ENCODE assay signal across 8 mouse cellular contexts in the genomic region with DNA sequence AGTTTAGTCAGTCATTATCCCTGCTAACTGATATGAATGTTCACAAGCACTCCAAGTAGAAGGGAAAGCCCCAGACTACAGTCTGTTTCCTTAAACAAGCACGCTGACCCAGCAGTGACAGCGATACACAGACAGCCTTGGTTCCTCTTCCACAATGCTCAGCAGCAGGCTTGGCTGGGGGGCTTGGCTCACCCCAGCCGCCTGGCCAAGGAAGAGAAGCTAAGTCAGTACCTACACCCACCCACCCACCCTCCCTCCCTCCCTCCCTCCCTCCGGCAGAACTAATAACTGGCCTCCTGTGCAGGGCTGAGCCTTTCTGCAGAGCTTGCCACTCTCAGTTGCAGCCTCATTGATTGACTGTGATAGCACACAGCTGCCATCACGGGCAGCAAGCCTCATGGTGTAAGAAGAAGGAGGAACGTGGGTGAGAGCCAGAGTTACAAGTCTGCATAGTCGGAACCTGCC. TPM values are rescaled to one million over a fixed set of nuclear protein-coding genes. Genes with fewer than 3 reads are reported as not detected.
DNase-seq lines count a peak whose midpoint lies in the region; ATAC-seq and TF ChIP-seq lines count a peak whose summit lies in the region.

No protein-coding gene starts in this region.

- TF ChIP-seq EP300 in lung, postnatal 0 days (IDR thresholded peaks at IDR 0.05): no peak

- DNase-seq in intestine, embryonic 14.5 days (ENCODE audit: low spot score): no peak
- DNase-seq in forebrain, postnatal 0 days: peak; percentile 63
- peak; percentile 84 for DNase-seq in lung, postnatal 0 days (ENCODE audit: low spot score)
- DNase-seq in embryo, embryonic 9.5 days (ENCODE audit: extremely low spot score): no peak
- no peak for DNase-seq in urinary bladder, postnatal 25 days (ENCODE audit: low spot score)

- 33% methylated on average over 7 of the region's 7 CpGs for WGBS in intestine, embryonic 14.5 days
- 36% methylated on average over 7 of the region's 7 CpGs for WGBS in intestine, postnatal 0 days
- 14% methylated on average over 7 of the region's 7 CpGs for WGBS in forebrain, postnatal 0 days
- 15% methylated on average over 6 of the region's 7 CpGs for WGBS in lung, postnatal 0 days
- 17% methylated on average over 7 of the region's 7 CpGs for WGBS in stomach, embryonic 16.5 days

- H3K27me3 ChIP-seq in intestine, embryonic 14.5 days (replicated peaks; ENCODE audit: control insufficient read depth, insufficient read depth, low read length): no peaks in the 10 kb centered on the region
- no peaks in the 10 kb centered on the region for H3K27me3 ChIP-seq in intestine, postnatal 0 days (replicated peaks; ENCODE audit: control insufficient read depth, insufficient read depth, low read length)
- no peaks in the 10 kb centered on the region for H3K27me3 ChIP-seq in forebrain, postnatal 0 days (ENCODE audit: insufficient read depth, low read length)
- no peaks in the 10 kb centered on the region for H3K27me3 ChIP-seq in lung, postnatal 0 days (replicated peaks; ENCODE audit: insufficient read depth, low read length)
- no peaks in the 10 kb centered on the region for H3K27me3 ChIP-seq in stomach, embryonic 16.5 days (ENCODE audit: control insufficient read depth, insufficient read depth, low read length)

- no peak for TF ChIP-seq CTCF in intestine, postnatal 0 days (IDR thresholded peaks at IDR 0.05; ENCODE audit: low read depth)
- no peak for TF ChIP-seq CTCF in forebrain, postnatal 0 days (IDR thresholded peaks at IDR 0.05; ENCODE audit: low read depth)
- no peak for TF ChIP-seq CTCF in lung, postnatal 0 days (IDR thresholded peaks at IDR 0.05)

- no peaks in the 10 kb centered on the region; the same call in 1 of the 2 replicates for H3K36me3 ChIP-seq in intestine, embryonic 14.5 days (ENCODE audit: control insufficient read depth, insufficient read depth, low read length)
- H3K36me3 ChIP-seq in intestine, postnatal 0 days (ENCODE audit: control insufficient read depth, insufficient read depth): no peaks in the 10 kb centered on the region
- peaks cover 4% of the 10 kb centered on the region; the same call in 1 of the 2 replicates for H3K36me3 ChIP-seq in forebrain, postnatal 0 days (ENCODE audit: insufficient read depth)
- no peaks in the 10 kb centered on the region for H3K36me3 ChIP-seq in lung, postnatal 0 days (ENCODE audit: insufficient read depth, low read length)
- H3K36me3 ChIP-seq in stomach, embryonic 16.5 days (ENCODE audit: control insufficient read depth, insufficient read depth, low read length): no peaks in the 10 kb centered on the region

- peaks cover 16% of the 10 kb centered on the region for H3K4me1 ChIP-seq in intestine, embryonic 14.5 days (replicated peaks; ENCODE audit: control insufficient read depth, insufficient read depth, low read length)
- H3K4me1 ChIP-seq in intestine, postnatal 0 days (replicated peaks; ENCODE audit: control insufficient read depth, insufficient read depth, low read length): no peaks in the 10 kb centered on the region
- peaks cover 24% of the 10 kb centered on the region for H3K4me1 ChIP-seq in forebrain, postnatal 0 days (ENCODE audit: insufficient read depth)
- H3K4me1 ChIP-seq in lung, postnatal 0 days (ENCODE audit: insufficient read depth, low read depth, low read length): peaks cover 2% of the 10 kb centered on the region; the same call in 1 of the 2 replicates
- H3K4me1 ChIP-seq in stomach, embryonic 16.5 days (ENCODE audit: control insufficient read depth, insufficient read depth, low read length): peaks cover 14% of the 10 kb centered on the region

- no peak overlapping the region for H3K9ac ChIP-seq in intestine, embryonic 14.5 days (ENCODE audit: low read length)
- no peak overlapping the region for H3K9ac ChIP-seq in intestine, postnatal 0 days (ENCODE audit: low read depth, low read length)
- H3K9ac ChIP-seq in forebrain, postnatal 0 days: no peak overlapping the region
- no peak overlapping the region for H3K9ac ChIP-seq in lung, postnatal 0 days (replicated peaks; ENCODE audit: low read depth)
- 0 out of 2 replicates have a peak overlapping the region, but pooled peaks have one; percentile 36 for H3K9ac ChIP-seq in stomach, embryonic 16.5 days (ENCODE audit: low read length)

- ATAC-seq in intestine, embryonic 14.5 days (replicated peaks; ENCODE audit: low FRiP score, low TSS enrichment, low read depth): peak; percentile 47; the same call in 1 of the 2 replicates
- ATAC-seq in intestine, postnatal 0 days: no peak
- peak; percentile 67 for ATAC-seq in CD4-positive, CD25-positive, alpha-beta regulatory T cell, adult 4 months
- peak; percentile 73 for ATAC-seq in forebrain, postnatal 0 days
- peak; percentile 85 for ATAC-seq in lung, postnatal 0 days
- ATAC-seq in stomach, embryonic 16.5 days (ENCODE audit: insufficient read depth, low FRiP score): peak; percentile 57; the same call in 1 of the 2 replicates

- H3K4me2 ChIP-seq in intestine, embryonic 14.5 days (ENCODE audit: low read length): no peak overlapping the region
- no peak overlapping the region for H3K4me2 ChIP-seq in intestine, postnatal 0 days (replicated peaks; ENCODE audit: low read depth)
- no peak overlapping the region for H3K4me2 ChIP-seq in forebrain, postnatal 0 days (ENCODE audit: low read depth)
- H3K4me2 ChIP-seq in lung, postnatal 0 days (replicated peaks; ENCODE audit: low read depth, low read length): no peak overlapping the region
- no peak overlapping the region for H3K4me2 ChIP-seq in stomach, embryonic 16.5 days (ENCODE audit: low read depth, low read length)

- H3K4me3 ChIP-seq in intestine, embryonic 14.5 days (ENCODE audit: low read depth, low read length): no peak overlapping the region
- no peak overlapping the region for H3K4me3 ChIP-seq in intestine, postnatal 0 days (ENCODE audit: low read depth, low read length)
- H3K4me3 ChIP-seq in forebrain, postnatal 0 days (ENCODE audit: low read depth, low read length): no peak overlapping the region
- no peak overlapping the region for H3K4me3 ChIP-seq in lung, postnatal 0 days (ENCODE audit: low read depth, low read length)
- H3K4me3 ChIP-seq in stomach, embryonic 16.5 days (replicated peaks; ENCODE audit: low read length): no peak overlapping the region

- H3K27ac ChIP-seq in intestine, embryonic 14.5 days (ENCODE audit: low read depth): no peak overlapping the region
- no peak overlapping the region for H3K27ac ChIP-seq in intestine, postnatal 0 days (ENCODE audit: low read depth, low read length)
- 0 out of 2 replicates have a peak overlapping the region, but pooled peaks have one; percentile 24 for H3K27ac ChIP-seq in forebrain, postnatal 0 days (ENCODE audit: low read depth, low read length)
- no peak overlapping the region for H3K27ac ChIP-seq in lung, postnatal 0 days (ENCODE audit: low read length)
- peak overlapping the region; percentile 25; the same call in 1 of the 2 replicates for H3K27ac ChIP-seq in stomach, embryonic 16.5 days (ENCODE audit: low read length)

- H3K9me3 ChIP-seq in intestine, embryonic 14.5 days (ENCODE audit: control insufficient read depth, low read length): no peaks in the 10 kb centered on the region
- H3K9me3 ChIP-seq in intestine, postnatal 0 days (ENCODE audit: control insufficient read depth): no peaks in the 10 kb centered on the region
- H3K9me3 ChIP-seq in forebrain, postnatal 0 days (ENCODE audit: low read length): no peaks in the 10 kb centered on the region
- H3K9me3 ChIP-seq in lung, postnatal 0 days (ENCODE audit: low read length): no peaks in the 10 kb centered on the region
- no peaks in the 10 kb centered on the region for H3K9me3 ChIP-seq in stomach, embryonic 16.5 days (replicated peaks; ENCODE audit: control insufficient read depth, low read length)

RNA-seq across cellular contexts. Expression of a gene that starts 38.5 kb away (rescaled TPM):
- polyA plus RNA-seq in intestine, embryonic 14.5 days (2014; fragmentation: Nextera tagmentation; extraction: Ambion mirVana): 0.93 and 1.2 TPM in 2 replicates
- 0.37 and 0.55 TPM in 2 replicates for polyA plus RNA-seq in intestine, postnatal 0 days (2015; fragmentation: Nextera tagmentation; extraction: Ambion mirVana)
- not detected for polyA plus RNA-seq in CD4-positive, CD25-positive, alpha-beta regulatory T cell, adult 4 months (2017; shearing (Covaris generic))
- total RNA-seq in forebrain, postnatal 0 days (2014; rRNA removed): 25.9 and 28.7 TPM in 2 replicates
- polyA plus RNA-seq in forebrain, postnatal 0 days (2015; fragmentation: Nextera tagmentation; extraction: Ambion mirVana): 3.7 and 4.0 TPM in 2 replicates
- polyA plus RNA-seq in lung, postnatal 0 days (2015; fragmentation: Nextera tagmentation; extraction: Ambion mirVana): 2.2 and 2.3 TPM in 2 replicates
- polyA plus RNA-seq in stomach, embryonic 16.5 days (2015; fragmentation: Nextera tagmentation; extraction: Ambion mirVana): 0.76 and 1.1 TPM in 2 replicates

Comparison
In these comparisons a context has a peak if more than half of its experiments do, and no peak if none do; other contexts are left out.
1. DNase-seq: peak in forebrain, postnatal 0 days (single experiment) and lung, postnatal 0 days (single experiment); none in intestine, embryonic 14.5 days (single experiment), embryo, embryonic 9.5 days (single experiment) and urinary bladder, postnatal 25 days (single experiment).
2. H3K27ac ChIP-seq: peak in forebrain, postnatal 0 days (single experiment) and stomach, embryonic 16.5 days (single experiment); none in intestine, embryonic 14.5 days (single experiment), intestine, postnatal 0 days (single experiment) and lung, postnatal 0 days (single experiment).